Mouse (Mus musculus): ENCODE results near the gene Igfals. TPM values are rescaled to one million over a fixed set of nuclear protein-coding genes. Genes with fewer than 3 reads are reported as not detected.

The Igfals gene
- total and polyA plus RNA-seq, 2 experiments from 2014 or later: 0.18 to 0.52 TPM

- peak; percentile 98 for ATAC-seq
- Histone ChIP-seq H3K4me1 (ENCODE audit: insufficient read depth, low read length) (peaks cover 16% of the 10 kb centered on the region), H3K9ac (replicated peaks; ENCODE audit: low read length) (peak within 1 kb of the TSS; percentile 87), H3K4me2 (ENCODE audit: low read depth, low read length) (peak within 1 kb of the TSS; percentile 94), H3K36me3 (ENCODE audit: insufficient read depth, low read length) (peaks cover 21% of the 10 kb centered on the region), H3K27me3 (ENCODE audit: insufficient read depth, low read length) (no peaks in the 10 kb centered on the region), H3K9me3 (ENCODE audit: low read length) (no peaks in the 10 kb centered on the region), H3K27ac (peak within 1 kb of the TSS; percentile 88), H3K4me3 (ENCODE audit: low read length) (peak within 1 kb of the TSS; percentile 84)
- DNase-seq (ENCODE audit: low spot score): peak; percentile 100
- 2% methylated on average over 69 of the region's 69 CpGs for WGBS
- peak; percentile 18; the same call in 1 of the 2 replicates for TF ChIP-seq CTCF (IDR thresholded peaks at IDR 0.05; ENCODE audit: low read depth)
Observed at GRCm38 (mm10) chr17:24886134-24886931, 20.5 kb downstream of the Igfals start, which contains the start of the genes Nubp2 and Spsb3. TSS of gene Nubp2 (minus strand) at chr17:24886349. TSS of gene Spsb3 (plus strand) at chr17:24886643.

GRCm38 (mm10) chr17:24886932-24887271 is 21.1 kb downstream of the Igfals start:
- ATAC-seq (peak; percentile 25), DNase-seq (ENCODE audit: low spot score) (no peak)
- WGBS: 1% methylated on average over 18 of the region's 18 CpGs
- TF ChIP-seq CTCF (IDR thresholded peaks at IDR 0.05; ENCODE audit: low read depth): no peak
- H3K27me3 ChIP-seq (ENCODE audit: insufficient read depth, low read length): no peaks in the 10 kb centered on the region
- peak overlapping the region; percentile 65 for H3K4me2 ChIP-seq (ENCODE audit: low read depth, low read length)
- peak overlapping the region; percentile 88 for H3K27ac ChIP-seq
- peaks cover 16% of the 10 kb centered on the region for H3K4me1 ChIP-seq (ENCODE audit: insufficient read depth, low read length)
- peak overlapping the region; percentile 87 for H3K9ac ChIP-seq (replicated peaks; ENCODE audit: low read length)
- H3K36me3 ChIP-seq (ENCODE audit: insufficient read depth, low read length): peaks cover 21% of the 10 kb centered on the region
- H3K9me3 ChIP-seq (ENCODE audit: low read length): no peaks in the 10 kb centered on the region
- peak overlapping the region; percentile 84 for H3K4me3 ChIP-seq (ENCODE audit: low read length)

GRCm38 (mm10) chr17:24887291-24888080 is 21.7 kb downstream of the Igfals start:
- peak overlapping the region; percentile 88 for H3K27ac ChIP-seq

GRCm38 (mm10) chr17:24888862-24889261 is 23.1 kb downstream of the Igfals start:
- no peak overlapping the region for H3K9ac ChIP-seq (replicated peaks; ENCODE audit: low read length)
- no peak overlapping the region for H3K4me3 ChIP-seq (ENCODE audit: low read length)
- H3K4me1 ChIP-seq (ENCODE audit: insufficient read depth, low read length): peaks cover 19% of the 10 kb centered on the region
- ATAC-seq (no peak), DNase-seq (ENCODE audit: low spot score) (no peak)
- no peaks in the 10 kb centered on the region for H3K27me3 ChIP-seq (ENCODE audit: insufficient read depth, low read length)
- H3K27ac ChIP-seq: no peak overlapping the region
- WGBS: 86% methylated on average over 3 of the region's 3 CpGs
- H3K36me3 ChIP-seq (ENCODE audit: insufficient read depth, low read length): peaks cover 23% of the 10 kb centered on the region
- TF ChIP-seq CTCF (IDR thresholded peaks at IDR 0.05; ENCODE audit: low read depth): no peak
- H3K9me3 ChIP-seq (ENCODE audit: low read length): no peaks in the 10 kb centered on the region
- no peak overlapping the region for H3K4me2 ChIP-seq (ENCODE audit: low read depth, low read length)

More at GRCm38 (mm10) chr17:24887291-24888080, 21.7 kb downstream of the Igfals start:
- peaks cover 16% of the 10 kb centered on the region for H3K4me1 ChIP-seq (ENCODE audit: insufficient read depth, low read length)
- TF ChIP-seq CTCF (IDR thresholded peaks at IDR 0.05; ENCODE audit: low read depth): no peak
- peak overlapping the region; percentile 87 for H3K9ac ChIP-seq (replicated peaks; ENCODE audit: low read length)
- H3K9me3 ChIP-seq (ENCODE audit: low read length): no peaks in the 10 kb centered on the region
- H3K4me2 ChIP-seq (ENCODE audit: low read depth, low read length): peak overlapping the region; percentile 65
- DNase-seq (ENCODE audit: low spot score): no peak
- H3K36me3 ChIP-seq (ENCODE audit: insufficient read depth, low read length): peaks cover 21% of the 10 kb centered on the region
- H3K4me3 ChIP-seq (ENCODE audit: low read length): peak overlapping the region; percentile 84
- WGBS: 63% methylated on average over 18 of the region's 18 CpGs
- H3K27me3 ChIP-seq (ENCODE audit: insufficient read depth, low read length): no peaks in the 10 kb centered on the region
- no peak for ATAC-seq

GRCm38 (mm10) chr17:24890151-24891092 is 24.6 kb downstream of the Igfals start:
- Histone ChIP-seq H3K4me3 (ENCODE audit: low read length) (no peak overlapping the region), H3K4me1 (ENCODE audit: insufficient read depth, low read length) (peaks cover 23% of the 10 kb centered on the region), H3K4me2 (ENCODE audit: low read depth, low read length) (no peak overlapping the region), H3K9ac (replicated peaks; ENCODE audit: low read length) (no peak overlapping the region), H3K36me3 (ENCODE audit: insufficient read depth, low read length) (peaks cover 23% of the 10 kb centered on the region), H3K27ac (no peak overlapping the region), H3K27me3 (ENCODE audit: insufficient read depth, low read length) (no peaks in the 10 kb centered on the region), H3K9me3 (ENCODE audit: low read length) (no peaks in the 10 kb centered on the region)
- no peak for DNase-seq (ENCODE audit: low spot score)
- TF ChIP-seq CTCF (IDR thresholded peaks at IDR 0.05; ENCODE audit: low read depth): no peak
- 85% methylated on average over 19 of the region's 19 CpGs for WGBS
- no peak for ATAC-seq

GRCm38 (mm10) chr17:24891321-24891720 is 25.5 kb downstream of the Igfals start:
- Histone ChIP-seq H3K9me3 (ENCODE audit: low read length) (no peaks in the 10 kb centered on the region), H3K9ac (replicated peaks; ENCODE audit: low read length) (no peak overlapping the region), H3K27ac (no peak overlapping the region), H3K4me3 (ENCODE audit: low read length) (no peak overlapping the region), H3K4me1 (ENCODE audit: insufficient read depth, low read length) (peaks cover 20% of the 10 kb centered on the region), H3K4me2 (ENCODE audit: low read depth, low read length) (no peak overlapping the region), H3K36me3 (ENCODE audit: insufficient read depth, low read length) (peaks cover 23% of the 10 kb centered on the region), H3K27me3 (ENCODE audit: insufficient read depth, low read length) (no peaks in the 10 kb centered on the region)
- no peak for TF ChIP-seq CTCF (IDR thresholded peaks at IDR 0.05; ENCODE audit: low read depth)
- ATAC-seq (no peak), DNase-seq (ENCODE audit: low spot score) (no peak)
- 79% methylated on average over 13 of the region's 13 CpGs for WGBS
